Mouse (Mus musculus): ENCODE measurements at regions not wholly inside any gene's neighbourhood (a gene's known extent, or its start where the extent isn't known, plus 50 kb on each side); places are given as distances from the start of the nearest gene placed in this dataset.
"Not testable (repeated sequence)": the region's sequence is repeated elsewhere in the genome, so short reads cannot be mapped to it uniquely, and the experiment has no call there.

DNA sequence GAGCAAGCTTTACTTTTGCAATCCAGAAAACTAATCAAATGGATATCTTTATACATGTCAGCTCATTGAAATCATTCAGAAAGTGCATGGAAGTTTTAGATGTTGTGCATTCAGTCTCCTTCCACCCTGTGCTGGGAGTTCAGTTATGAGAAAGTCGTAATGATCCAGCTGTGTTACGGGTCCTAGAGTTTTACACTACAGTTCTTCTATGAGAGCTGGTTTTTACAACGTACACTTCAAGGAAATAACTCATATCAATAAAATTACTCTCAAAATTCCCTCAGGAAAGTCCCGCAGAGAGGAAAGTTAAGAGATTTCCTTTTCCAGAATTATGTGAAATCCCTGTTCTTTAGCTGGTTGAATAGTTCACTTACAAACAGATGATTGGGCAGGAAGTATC is 418.1 kb upstream of the Slc10a2 start:
- H3K9ac ChIP-seq (ENCODE audit: low read length) = no peak overlapping the region
- no peak overlapping the region for H3K4me3 ChIP-seq (ENCODE audit: low read depth, low read length)
- H3K4me2 ChIP-seq (ENCODE audit: low read depth) = no peak overlapping the region
- H3K4me1 ChIP-seq (ENCODE audit: control insufficient read depth, insufficient read depth, low read length) = no peaks in the 10 kb centered on the region
- no peak overlapping the region for H3K27ac ChIP-seq (ENCODE audit: low read depth, low read length)
- DNase-seq (ENCODE audit: low spot score) = no peak
- no peaks in the 10 kb centered on the region for H3K36me3 ChIP-seq (ENCODE audit: control insufficient read depth, insufficient read depth, low read length)
- no peak for ATAC-seq (ENCODE audit: insufficient read depth, low FRiP score, low TSS enrichment)
- WGBS = 80% methylated on average over 4 of the region's 4 CpGs
- no peaks in the 10 kb centered on the region for H3K27me3 ChIP-seq (ENCODE audit: control insufficient read depth, insufficient read depth, low read length)
- no peaks in the 10 kb centered on the region for H3K9me3 ChIP-seq (ENCODE audit: control insufficient read depth, low read length)

DNA sequence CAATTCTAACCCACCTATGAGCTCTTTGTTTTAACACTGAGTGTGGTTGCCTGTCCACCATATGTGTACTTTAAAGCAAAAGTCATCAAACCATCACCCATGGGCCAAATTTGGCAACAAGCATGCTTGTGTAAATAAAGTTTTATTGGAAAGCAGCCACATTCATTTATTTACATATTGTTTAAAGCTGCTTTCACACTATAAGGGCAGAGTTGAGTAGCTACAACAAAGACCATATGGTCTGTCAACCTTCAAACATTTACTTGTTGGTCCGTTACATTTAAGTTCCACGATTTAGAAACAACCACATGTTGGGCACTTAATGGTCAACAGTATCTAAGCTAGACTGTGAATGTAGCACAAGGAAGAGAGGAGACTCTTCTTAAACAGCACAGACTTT is 390.7 kb upstream of the Slc10a2 start:
- no peaks in the 10 kb centered on the region for H3K9me3 ChIP-seq (ENCODE audit: control insufficient read depth, low read length)
- no peak for ATAC-seq (ENCODE audit: insufficient read depth, low FRiP score, low TSS enrichment)
- no peak overlapping the region for H3K27ac ChIP-seq (ENCODE audit: low read depth, low read length)
- H3K9ac ChIP-seq (ENCODE audit: low read length) = no peak overlapping the region
- H3K36me3 ChIP-seq (ENCODE audit: control insufficient read depth, insufficient read depth, low read length) = no peaks in the 10 kb centered on the region
- no peaks in the 10 kb centered on the region for H3K27me3 ChIP-seq (ENCODE audit: control insufficient read depth, insufficient read depth, low read length)
- no peak overlapping the region for H3K4me2 ChIP-seq (ENCODE audit: low read depth)
- H3K4me3 ChIP-seq (ENCODE audit: low read depth, low read length) = no peak overlapping the region
- DNase-seq (ENCODE audit: low spot score) = no peak
- H3K4me1 ChIP-seq (ENCODE audit: control insufficient read depth, insufficient read depth, low read length) = no peaks in the 10 kb centered on the region
- WGBS = 78% methylated on average over 2 of the region's 2 CpGs

DNA sequence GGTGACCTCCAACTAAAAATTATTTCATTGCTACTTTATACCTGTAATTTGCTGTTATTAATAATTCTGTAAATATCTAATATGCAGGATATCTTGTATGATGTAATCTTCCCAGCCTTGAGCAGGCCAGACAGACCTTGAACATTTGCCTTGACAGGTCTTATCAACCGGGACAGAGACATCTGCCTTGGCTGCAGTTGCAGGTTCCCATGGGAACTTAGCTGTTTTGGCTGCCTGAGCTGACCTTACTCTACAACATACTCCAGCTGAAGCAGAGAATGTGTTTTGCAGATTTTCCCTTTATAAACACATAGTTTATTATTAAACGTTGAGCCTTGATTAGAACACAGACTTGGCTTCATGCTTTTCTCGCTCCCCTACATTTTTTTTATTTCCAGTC is 385.3 kb upstream of the Slc10a2 start:
- Histone ChIP-seq H3K36me3 (ENCODE audit: control insufficient read depth, insufficient read depth, low read length) (no peaks in the 10 kb centered on the region), H3K9me3 (ENCODE audit: control insufficient read depth, low read length) (no peaks in the 10 kb centered on the region), H3K4me3 (ENCODE audit: low read depth, low read length) (no peak overlapping the region), H3K4me1 (ENCODE audit: control insufficient read depth, insufficient read depth, low read length) (no peaks in the 10 kb centered on the region), H3K4me2 (ENCODE audit: low read depth) (no peak overlapping the region), H3K9ac (ENCODE audit: low read length) (no peak overlapping the region), H3K27me3 (ENCODE audit: control insufficient read depth, insufficient read depth, low read length) (no peaks in the 10 kb centered on the region), H3K27ac (ENCODE audit: low read depth, low read length) (no peak overlapping the region)
- ATAC-seq (ENCODE audit: insufficient read depth, low FRiP score, low TSS enrichment) (no peak), DNase-seq (ENCODE audit: low spot score) (no peak)
- WGBS = 77% methylated on average over 3 of the region's 3 CpGs

DNA sequence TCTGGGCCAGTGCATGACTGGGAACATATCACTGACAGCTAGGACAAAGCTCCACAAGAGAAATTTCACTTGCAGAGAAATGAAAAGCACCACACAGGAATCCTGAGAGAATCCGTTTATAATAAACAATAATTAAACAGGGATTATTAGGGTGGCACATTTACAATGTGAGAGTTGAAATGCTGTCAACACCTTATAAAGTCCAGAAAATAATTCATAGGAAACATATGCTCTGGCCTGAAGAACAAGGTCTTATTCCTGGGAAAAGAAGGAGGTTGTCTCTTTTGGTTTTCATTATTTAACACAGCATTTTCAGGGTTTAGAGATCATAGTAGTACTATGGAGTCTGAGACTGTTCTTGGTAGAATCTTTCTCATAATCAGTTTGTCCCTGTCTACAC is 377.8 kb upstream of the Slc10a2 start:
- ATAC-seq (ENCODE audit: insufficient read depth, low FRiP score, low TSS enrichment) (no peak), DNase-seq (ENCODE audit: low spot score) (no peak)
- 84% methylated on average over 1 of the region's 1 CpGs for WGBS

DNA sequence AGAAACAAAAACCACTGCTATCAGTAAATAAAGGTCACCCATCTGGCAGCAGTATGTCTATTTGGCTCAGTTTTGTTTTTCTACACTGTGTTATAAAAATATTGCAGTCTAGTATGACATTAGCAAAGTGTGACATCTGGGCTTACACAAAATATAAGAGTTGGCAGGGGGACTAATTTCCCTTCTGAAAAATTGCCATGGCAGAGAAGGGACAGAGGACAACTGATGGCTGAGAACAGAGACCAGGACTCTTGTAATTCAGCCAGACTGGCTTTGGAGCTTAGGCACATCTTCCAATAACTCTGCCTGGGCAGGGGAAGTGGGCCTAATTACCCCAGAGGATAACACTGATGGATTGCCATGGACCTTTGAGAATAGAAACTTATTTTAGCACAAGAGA is 367.8 kb upstream of the Slc10a2 start:
- no peak overlapping the region for H3K9ac ChIP-seq (ENCODE audit: low read length)
- H3K4me2 ChIP-seq (ENCODE audit: low read depth) = no peak overlapping the region
- no peaks in the 10 kb centered on the region for H3K36me3 ChIP-seq (ENCODE audit: control insufficient read depth, insufficient read depth, low read length)
- ATAC-seq (ENCODE audit: insufficient read depth, low FRiP score, low TSS enrichment) (no peak), DNase-seq (ENCODE audit: low spot score) (no peak)
- no peaks in the 10 kb centered on the region for H3K27me3 ChIP-seq (ENCODE audit: control insufficient read depth, insufficient read depth, low read length)
- no peaks in the 10 kb centered on the region for H3K9me3 ChIP-seq (ENCODE audit: control insufficient read depth, low read length)
- no peak overlapping the region for H3K4me3 ChIP-seq (ENCODE audit: low read depth, low read length)
- H3K4me1 ChIP-seq (ENCODE audit: control insufficient read depth, insufficient read depth, low read length) = no peaks in the 10 kb centered on the region
- no peak overlapping the region for H3K27ac ChIP-seq (ENCODE audit: low read depth, low read length)

More for the DNA sequence above, 377.8 kb upstream of the Slc10a2 start:
- H3K9ac ChIP-seq (ENCODE audit: low read length) = no peak overlapping the region
- no peaks in the 10 kb centered on the region for H3K27me3 ChIP-seq (ENCODE audit: control insufficient read depth, insufficient read depth, low read length)
- no peak overlapping the region for H3K4me3 ChIP-seq (ENCODE audit: low read depth, low read length)
- no peak overlapping the region for H3K4me2 ChIP-seq (ENCODE audit: low read depth)
- H3K27ac ChIP-seq (ENCODE audit: low read depth, low read length) = no peak overlapping the region
- H3K4me1 ChIP-seq (ENCODE audit: control insufficient read depth, insufficient read depth, low read length) = no peaks in the 10 kb centered on the region
- no peaks in the 10 kb centered on the region for H3K36me3 ChIP-seq (ENCODE audit: control insufficient read depth, insufficient read depth, low read length)
- H3K9me3 ChIP-seq (ENCODE audit: control insufficient read depth, low read length) = no peaks in the 10 kb centered on the region

DNA sequence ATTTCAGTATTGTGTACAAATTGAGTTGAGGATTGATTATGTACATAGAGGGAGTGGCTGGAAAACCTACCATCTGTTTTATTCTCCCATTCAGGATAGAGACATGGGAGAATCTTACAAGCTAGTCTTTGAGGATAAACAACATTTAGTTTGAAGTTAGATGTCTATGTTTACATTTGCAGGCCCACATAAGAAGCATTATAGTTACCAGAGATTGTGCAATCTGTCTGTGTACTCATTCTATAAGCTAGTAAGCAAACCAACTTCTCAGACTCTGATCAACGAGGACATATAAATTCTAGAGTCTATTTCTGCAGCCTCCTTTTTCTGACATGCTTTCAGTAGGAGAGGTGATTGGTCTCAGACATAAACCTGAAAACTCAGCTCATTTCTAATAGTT is 367.4 kb upstream of the Slc10a2 start:
- H3K4me1 ChIP-seq (ENCODE audit: control insufficient read depth, insufficient read depth, low read length) = no peaks in the 10 kb centered on the region
- H3K9ac ChIP-seq (ENCODE audit: low read length) = no peak overlapping the region
- H3K4me2 ChIP-seq (ENCODE audit: low read depth) = no peak overlapping the region
- ATAC-seq (ENCODE audit: insufficient read depth, low FRiP score, low TSS enrichment) (no peak), DNase-seq (ENCODE audit: low spot score) (no peak)
- H3K27me3 ChIP-seq (ENCODE audit: control insufficient read depth, insufficient read depth, low read length) = no peaks in the 10 kb centered on the region
- 88% methylated on average over 1 of the region's 1 CpGs for WGBS
- no peak overlapping the region for H3K4me3 ChIP-seq (ENCODE audit: low read depth, low read length)
- H3K9me3 ChIP-seq (ENCODE audit: control insufficient read depth, low read length) = no peaks in the 10 kb centered on the region
- no peaks in the 10 kb centered on the region for H3K36me3 ChIP-seq (ENCODE audit: control insufficient read depth, insufficient read depth, low read length)
- no peak overlapping the region for H3K27ac ChIP-seq (ENCODE audit: low read depth, low read length)

DNA sequence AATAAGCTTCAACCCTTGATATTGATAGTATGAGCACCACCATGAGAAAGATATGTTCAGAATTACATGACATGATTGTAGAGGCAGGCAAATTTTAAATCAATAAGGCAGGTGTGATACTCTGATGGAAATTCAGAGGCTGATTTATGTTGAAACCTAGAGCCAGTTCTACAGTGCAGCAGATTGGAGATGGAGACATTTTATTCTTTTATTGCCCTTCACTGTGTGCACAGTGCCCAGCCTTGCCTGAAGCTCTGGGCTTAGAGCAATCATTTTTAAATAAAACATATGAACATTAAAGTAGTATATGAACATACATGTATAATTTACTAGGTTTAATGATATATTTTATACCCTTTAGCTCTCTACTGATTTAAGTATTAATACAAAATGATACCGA is 352.5 kb upstream of the Slc10a2 start:
- Histone ChIP-seq H3K9ac (ENCODE audit: low read length) (no peak overlapping the region), H3K27ac (ENCODE audit: low read depth, low read length) (no peak overlapping the region), H3K9me3 (ENCODE audit: control insufficient read depth, low read length) (no peaks in the 10 kb centered on the region), H3K4me2 (ENCODE audit: low read depth) (no peak overlapping the region), H3K4me1 (ENCODE audit: control insufficient read depth, insufficient read depth, low read length) (no peaks in the 10 kb centered on the region), H3K36me3 (ENCODE audit: control insufficient read depth, insufficient read depth, low read length) (no peaks in the 10 kb centered on the region), H3K27me3 (ENCODE audit: control insufficient read depth, insufficient read depth, low read length) (no peaks in the 10 kb centered on the region), H3K4me3 (ENCODE audit: low read depth, low read length) (no peak overlapping the region)
- ATAC-seq (ENCODE audit: insufficient read depth, low FRiP score, low TSS enrichment) (no peak), DNase-seq (ENCODE audit: low spot score) (no peak)
- WGBS = 84% methylated on average over 1 of the region's 1 CpGs

DNA sequence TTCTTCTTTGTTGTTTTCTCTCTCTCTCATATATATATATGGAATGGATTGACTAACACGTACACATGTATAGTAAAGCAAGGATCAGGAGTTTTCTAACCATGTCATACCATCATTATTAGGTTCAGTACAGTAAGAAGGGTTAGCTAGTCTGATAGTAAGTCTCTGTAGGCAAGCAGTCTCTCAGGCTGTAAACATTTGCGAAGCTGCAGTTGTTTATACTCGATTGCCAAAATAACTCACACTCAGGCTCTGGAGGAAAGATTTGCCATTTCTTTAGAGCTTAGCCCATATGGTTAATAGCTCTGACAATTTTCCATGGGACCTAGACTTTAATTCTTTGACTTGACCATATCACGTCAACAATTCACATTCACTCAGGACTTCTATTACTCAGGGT is 348.3 kb upstream of the Slc10a2 start:
- Histone ChIP-seq H3K4me2 (ENCODE audit: low read depth) (no peak overlapping the region), H3K27me3 (ENCODE audit: control insufficient read depth, insufficient read depth, low read length) (no peaks in the 10 kb centered on the region), H3K9ac (ENCODE audit: low read length) (no peak overlapping the region), H3K9me3 (ENCODE audit: control insufficient read depth, low read length) (no peaks in the 10 kb centered on the region), H3K36me3 (ENCODE audit: control insufficient read depth, insufficient read depth, low read length) (no peaks in the 10 kb centered on the region), H3K4me3 (ENCODE audit: low read depth, low read length) (no peak overlapping the region), H3K27ac (ENCODE audit: low read depth, low read length) (no peak overlapping the region), H3K4me1 (ENCODE audit: control insufficient read depth, insufficient read depth, low read length) (no peaks in the 10 kb centered on the region)
- ATAC-seq (ENCODE audit: insufficient read depth, low FRiP score, low TSS enrichment) (no peak), DNase-seq (ENCODE audit: low spot score) (no peak)
- WGBS = 93% methylated on average over 4 of the region's 4 CpGs

DNA sequence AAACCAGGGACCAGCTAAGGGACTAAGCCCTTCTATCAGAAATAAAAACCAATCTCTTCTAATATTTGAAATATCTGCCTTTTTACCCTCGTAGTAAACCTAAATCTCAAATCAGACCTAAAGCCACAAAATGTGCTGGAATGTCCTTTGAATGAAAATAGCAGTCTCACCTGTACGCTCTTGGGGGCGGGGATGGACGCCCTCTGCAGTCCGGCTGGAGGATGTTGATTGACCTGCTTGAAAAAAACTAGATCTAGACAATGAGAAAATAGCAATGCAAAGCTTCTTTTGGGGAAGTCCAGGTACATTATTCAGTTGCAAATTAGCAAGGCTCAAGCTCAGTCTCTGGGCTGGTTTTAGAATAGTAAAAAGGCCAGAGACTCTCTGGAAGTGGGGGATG is 337.1 kb upstream of the Slc10a2 start:
- not testable (repeated sequence) for H3K36me3 ChIP-seq (ENCODE audit: control insufficient read depth, insufficient read depth, low read length)

More for the DNA sequence above, 337.1 kb upstream of the Slc10a2 start:
- not testable (repeated sequence) for H3K4me1 ChIP-seq (ENCODE audit: control insufficient read depth, insufficient read depth, low read length); H3K27me3 ChIP-seq (ENCODE audit: control insufficient read depth, insufficient read depth, low read length); H3K4me3 ChIP-seq (ENCODE audit: low read depth, low read length); ATAC-seq (ENCODE audit: insufficient read depth, low FRiP score, low TSS enrichment); DNase-seq (ENCODE audit: low spot score); H3K9me3 ChIP-seq (ENCODE audit: control insufficient read depth, low read length); H3K9ac ChIP-seq (ENCODE audit: low read length); H3K27ac ChIP-seq (ENCODE audit: low read depth, low read length); H3K4me2 ChIP-seq (ENCODE audit: low read depth)
- WGBS = 93% methylated on average over 5 of the region's 5 CpGs

Data from neural tube, embryonic 11.5 days (tissue).